Mouse (Mus musculus) lung, postnatal 10 days (tissue): ENCODE measurements around the gene Cyren.

Experiments
- DNase-seq: peaks from one replicate; pipeline ENCODE4 v3.0.0; 2021

The Cyren gene

GRCm38 (mm10) chr6:34877509-34878321 is at the start of gene Cyren:
Gene Cyren, minus strand, starts transcription at chr6:34878060.
- peak; percentile 96 for DNase-seq

GRCm38 (mm10) chr6:34927594-34927993 is 49.7 kb upstream of the Cyren start:
- DNase-seq, result no peak

GRCm38 (mm10) chr6:34927156-34927555 is 49.3 kb upstream of the Cyren start:
- DNase-seq, result peak; percentile 83

- DNase-seq, result peak; percentile 84
Observed at GRCm38 (mm10) chr6:34921941-34922340, 44.1 kb upstream of the Cyren start.

- no peak for DNase-seq
Observed at GRCm38 (mm10) chr6:34920631-34921030, 42.8 kb upstream of the Cyren start.

GRCm38 (mm10) chr6:34919956-34920355 is 42.1 kb upstream of the Cyren start, which contains the start of gene Stra8:
Gene Stra8, plus strand, starts transcription at chr6:34920163.
- DNase-seq, result no peak

GRCm38 (mm10) chr6:34919146-34919545 is 41.3 kb upstream of the Cyren start:
- no peak for DNase-seq

GRCm38 (mm10) chr6:34914462-34914861 is 36.6 kb upstream of the Cyren start:
- no peak for DNase-seq

GRCm38 (mm10) chr6:34913341-34914040 is 35.6 kb upstream of the Cyren start:
- DNase-seq, result no peak

GRCm38 (mm10) chr6:34910371-34911219 is 32.7 kb upstream of the Cyren start, which contains the start of gene Wdr91:
Gene Wdr91, minus strand, starts transcription at chr6:34910876.
- DNase-seq, result peak; percentile 94

- DNase-seq, result no peak
Observed at GRCm38 (mm10) chr6:34909631-34910345, 31.9 kb upstream of the Cyren start.

GRCm38 (mm10) chr6:34907696-34908260 is 29.9 kb upstream of the Cyren start:
- no peak for DNase-seq

GRCm38 (mm10) chr6:34907121-34907614 is 29.3 kb upstream of the Cyren start:
- no peak for DNase-seq

GRCm38 (mm10) chr6:34906661-34907060 is 28.8 kb upstream of the Cyren start:
- DNase-seq, result peak; percentile 38

- DNase-seq, result no peak
Observed at GRCm38 (mm10) chr6:34906125-34906524, 28.3 kb upstream of the Cyren start.

- peak; percentile 50 for DNase-seq
Observed at GRCm38 (mm10) chr6:34904361-34904760, 26.5 kb upstream of the Cyren start.

- DNase-seq, result peak; percentile 54
Observed at GRCm38 (mm10) chr6:34903851-34904250, 26.0 kb upstream of the Cyren start.

- DNase-seq, result peak; percentile 79
Observed at GRCm38 (mm10) chr6:34903441-34903840, 25.6 kb upstream of the Cyren start.

GRCm38 (mm10) chr6:34902578-34902977 is 24.7 kb upstream of the Cyren start:
- DNase-seq, result peak; percentile 54

GRCm38 (mm10) chr6:34901911-34902444 is 24.1 kb upstream of the Cyren start:
- DNase-seq, result no peak

- DNase-seq, result no peak
Observed at GRCm38 (mm10) chr6:34900990-34901389, 23.1 kb upstream of the Cyren start.
